Mouse (Mus musculus) megakaryocyte, embryonic 14.5 days (primary cell): Measurements from ENCODE around the gene Glrp1. TPM values are rescaled to one million over a fixed set of nuclear protein-coding genes. Genes with fewer than 3 reads are reported as not detected.

Experiments used
- H3K27me3 ChIP-seq: replicated peaks from 2 replicates; pipeline ENCODE3; 2012; ENCODE audit warnings: inconsistent platforms
- H3K36me3 ChIP-seq: replicated peaks from 2 replicates; pipeline ENCODE3; 2012; ENCODE audit warnings: low read length, inconsistent platforms, mixed read lengths
- H3K4me1 ChIP-seq: 2 replicates; pipeline ENCODE4 v1.6.1; 2012; ENCODE audit warnings: inconsistent platforms
- H3K4me3 ChIP-seq: replicated peaks from 2 replicates; pipeline ENCODE3; 2012; ENCODE audit warnings: moderate library complexity, mild to moderate bottlenecking, inconsistent platforms
- H3K9me3 ChIP-seq: 2 replicates; pipeline ENCODE4 v1.6.1; 2012; ENCODE audit warnings: inconsistent platforms
- FLI1 ChIP-seq: IDR thresholded peaks from 2 replicates; pipeline ENCODE4 v1.6.1; 2012; ENCODE audit warnings: low read length, inconsistent platforms, mixed read lengths
- GATA1 ChIP-seq: IDR thresholded peaks from 3 replicates; pipeline ENCODE4 v1.6.1; 2012; ENCODE audit warnings: mixed read lengths, low read length, inconsistent platforms, borderline replicate concordance
- polyA plus RNA-seq: library from polyadenylated mRNA; stranded (reverse); fragments of >175 nt; gene quantifications from 2 replicates; pipeline ENCODE4 v1.2.3, GENCODE M21; 2012; ENCODE audit warnings: low replicate concordance; ENCODE audit not compliant: insufficient read depth

Glrp1 gene
- polyA plus RNA-seq, 1 experiment = not detected

DNA sequence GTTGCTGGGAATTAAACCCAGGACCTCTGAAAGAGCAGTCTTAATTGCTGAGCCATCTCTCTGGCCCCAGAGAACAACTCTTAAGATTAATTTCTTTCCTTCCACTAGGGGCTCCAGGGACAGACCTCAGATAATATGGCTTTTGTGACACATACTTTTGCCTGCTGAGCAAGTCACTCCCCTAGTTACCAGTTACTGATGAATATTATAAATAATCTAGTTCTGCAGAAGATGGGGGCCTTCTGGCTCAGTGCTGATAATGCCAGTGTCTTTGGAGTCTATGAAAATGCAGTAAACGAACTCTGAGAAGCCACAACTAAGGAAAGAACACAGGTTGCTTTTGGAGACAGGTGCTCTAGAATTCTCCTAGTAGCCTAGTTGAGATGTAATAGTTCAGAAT, 26.4 kb upstream of the Glrp1 start:
- Histone ChIP-seq H3K4me3 (no peak overlapping the region), H3K4me1 (no peaks in the 10 kb centered on the region)
- TF ChIP-seq FLI1 (no peak), GATA1 (no peak)

GRCm38 (mm10) chr1:88534091-88534490, 24.2 kb upstream of the Glrp1 start:
- no peaks in the 10 kb centered on the region for H3K36me3 ChIP-seq
- H3K4me3 ChIP-seq = no peak overlapping the region
- no peak for TF ChIP-seq GATA1
- TF ChIP-seq FLI1 = no peak
- no peaks in the 10 kb centered on the region for H3K4me1 ChIP-seq
- peaks cover 10% of the 10 kb centered on the region for H3K27me3 ChIP-seq
- peaks cover 2% of the 10 kb centered on the region for H3K9me3 ChIP-seq

More for the DNA sequence above, 26.4 kb upstream of the Glrp1 start:
- no peaks in the 10 kb centered on the region for H3K36me3 ChIP-seq
- H3K27me3 ChIP-seq = peaks cover 13% of the 10 kb centered on the region
- H3K9me3 ChIP-seq = no peaks in the 10 kb centered on the region

DNA sequence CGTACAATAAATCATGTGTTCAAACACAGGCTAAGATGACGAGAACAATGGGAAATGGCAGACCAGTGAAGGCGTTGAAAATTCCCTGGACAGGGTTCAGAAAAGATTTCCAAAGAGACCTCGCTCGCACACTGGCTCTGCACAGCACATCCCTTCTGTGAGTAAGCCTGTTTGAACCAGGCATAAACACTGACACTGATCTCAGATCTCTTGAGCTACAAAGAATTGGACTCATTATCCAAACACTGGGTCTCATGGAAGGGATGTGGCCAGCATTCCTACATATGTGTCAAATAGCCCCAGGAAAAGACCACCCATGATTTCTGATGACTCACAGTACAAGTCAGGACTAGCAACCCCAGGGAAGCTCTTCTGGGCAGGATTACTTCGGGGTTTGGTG, 16.3 kb upstream of the Glrp1 start:
- Histone ChIP-seq H3K9me3 (peaks cover 14% of the 10 kb centered on the region), H3K4me1 (no peaks in the 10 kb centered on the region), H3K36me3 (no peaks in the 10 kb centered on the region), H3K4me3 (no peak overlapping the region), H3K27me3 (peaks cover 30% of the 10 kb centered on the region)
- TF ChIP-seq GATA1 (no peak), FLI1 (no peak)

- Histone ChIP-seq H3K9me3 (peaks cover 14% of the 10 kb centered on the region), H3K4me1 (no peaks in the 10 kb centered on the region)
Measured at GRCm38 (mm10) chr1:88525622-88526021, 15.8 kb upstream of the Glrp1 start.

DNA sequence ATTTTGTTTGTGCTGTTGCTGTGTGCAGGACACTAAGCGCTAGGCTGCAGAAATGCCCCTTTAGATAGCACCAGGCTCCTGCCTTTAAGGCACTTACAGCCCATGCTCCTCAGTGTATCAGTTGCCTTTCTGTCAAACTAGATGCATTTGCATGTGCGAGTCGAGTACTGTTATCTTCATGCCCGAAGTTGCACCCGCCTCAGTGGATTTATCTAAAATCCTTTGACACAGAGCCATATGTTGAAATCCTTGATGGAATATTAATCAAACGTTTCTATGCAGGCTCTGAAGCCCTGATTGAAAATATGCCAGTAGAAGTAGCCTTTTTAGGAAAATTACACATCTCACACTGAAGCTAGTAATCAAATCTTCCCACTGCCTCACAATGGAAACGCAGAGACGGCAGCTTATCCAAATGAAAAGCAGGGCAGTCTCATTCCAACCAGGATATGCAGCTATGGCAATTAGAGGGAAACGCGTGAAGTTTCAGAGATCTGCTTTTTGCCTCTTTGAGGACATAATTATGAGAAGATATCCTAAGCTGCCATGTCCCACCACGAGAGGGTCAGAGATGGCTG, 11.4 kb upstream of the Glrp1 start:
- no peak for TF ChIP-seq FLI1
- TF ChIP-seq GATA1 = no peak

More at GRCm38 (mm10) chr1:88525622-88526021, 15.8 kb upstream of the Glrp1 start:
- Histone ChIP-seq H3K36me3 (no peaks in the 10 kb centered on the region), H3K4me3 (no peak overlapping the region), H3K27me3 (peaks cover 32% of the 10 kb centered on the region)
- TF ChIP-seq GATA1 = no peak
- no peak for TF ChIP-seq FLI1

DNA sequence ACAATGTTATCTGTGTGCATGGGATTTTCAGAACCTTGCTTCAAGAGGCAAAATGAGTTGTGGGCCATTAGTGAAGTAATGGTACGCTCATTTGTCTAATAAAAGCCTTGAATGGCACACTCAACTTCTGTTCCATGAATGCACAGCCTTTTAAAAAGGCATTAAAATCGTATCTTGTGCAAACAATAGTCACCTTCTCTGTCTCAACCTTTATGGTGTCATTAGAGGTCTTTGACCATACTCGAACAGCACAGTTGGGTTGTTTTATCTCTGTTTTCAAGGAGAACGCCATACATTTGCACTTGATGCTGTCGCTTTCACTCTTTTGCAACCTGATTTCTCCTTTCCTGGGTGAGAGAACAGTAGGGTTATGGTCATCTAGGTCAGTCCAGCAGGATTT, 3.7 kb upstream of the Glrp1 start:
- peaks cover 22% of the 10 kb centered on the region for H3K27me3 ChIP-seq

More for the DNA sequence above, 11.4 kb upstream of the Glrp1 start:
- H3K4me3 ChIP-seq = no peak overlapping the region
- H3K36me3 ChIP-seq = no peaks in the 10 kb centered on the region
- no peaks in the 10 kb centered on the region for H3K4me1 ChIP-seq
- no peaks in the 10 kb centered on the region for H3K9me3 ChIP-seq
- H3K27me3 ChIP-seq = peaks cover 25% of the 10 kb centered on the region

GRCm38 (mm10) chr1:88507886-88508285, 2.0 kb downstream of the Glrp1 start:
- no peaks in the 10 kb centered on the region for H3K9me3 ChIP-seq
- H3K4me1 ChIP-seq = no peaks in the 10 kb centered on the region; the same call in 1 of the 2 replicates
- no peak overlapping the region for H3K4me3 ChIP-seq
- TF ChIP-seq FLI1 = no peak
- TF ChIP-seq GATA1 = no peak
- H3K27me3 ChIP-seq = peaks cover 19% of the 10 kb centered on the region
- H3K36me3 ChIP-seq = no peaks in the 10 kb centered on the region

More for the DNA sequence above, 3.7 kb upstream of the Glrp1 start:
- no peaks in the 10 kb centered on the region for H3K9me3 ChIP-seq
- TF ChIP-seq GATA1 (no peak), FLI1 (no peak)
- H3K36me3 ChIP-seq = no peaks in the 10 kb centered on the region
- no peak overlapping the region for H3K4me3 ChIP-seq
- no peaks in the 10 kb centered on the region for H3K4me1 ChIP-seq

- no peaks in the 10 kb centered on the region for H3K9me3 ChIP-seq
- TF ChIP-seq GATA1 = no peak
- no peak for TF ChIP-seq FLI1
Measured at GRCm38 (mm10) chr1:88507214-88507613, 2.7 kb downstream of the Glrp1 start.

DNA sequence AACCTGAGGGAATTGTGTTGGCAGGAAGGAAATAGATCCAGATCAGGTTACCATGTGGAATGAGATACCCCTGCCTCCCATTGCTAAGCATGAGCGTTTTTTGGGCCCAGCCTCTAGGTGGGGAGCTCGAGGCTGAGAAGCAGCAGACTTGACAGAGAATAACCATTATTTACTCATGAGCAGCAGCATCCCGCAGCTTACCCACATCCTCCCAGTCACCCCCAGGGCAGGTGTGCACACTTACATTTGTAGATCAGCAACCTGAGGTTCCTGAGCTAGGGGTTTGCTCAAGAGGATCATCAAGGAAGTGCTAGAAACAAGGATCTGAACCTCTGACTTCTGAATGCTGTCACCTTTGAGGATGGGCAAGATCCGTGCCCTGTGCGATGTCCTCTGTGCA, 3.5 kb downstream of the Glrp1 start:
- Histone ChIP-seq H3K36me3 (no peaks in the 10 kb centered on the region), H3K4me1 (no peaks in the 10 kb centered on the region; the same call in 1 of the 2 replicates), H3K4me3 (no peak overlapping the region), H3K27me3 (peaks cover 18% of the 10 kb centered on the region), H3K9me3 (no peaks in the 10 kb centered on the region)
- TF ChIP-seq FLI1 (no peak), GATA1 (no peak)

More at GRCm38 (mm10) chr1:88507214-88507613, 2.7 kb downstream of the Glrp1 start:
- peaks cover 21% of the 10 kb centered on the region for H3K27me3 ChIP-seq
- H3K4me3 ChIP-seq = no peak overlapping the region
- H3K36me3 ChIP-seq = no peaks in the 10 kb centered on the region
- H3K4me1 ChIP-seq = no peaks in the 10 kb centered on the region; the same call in 1 of the 2 replicates

DNA sequence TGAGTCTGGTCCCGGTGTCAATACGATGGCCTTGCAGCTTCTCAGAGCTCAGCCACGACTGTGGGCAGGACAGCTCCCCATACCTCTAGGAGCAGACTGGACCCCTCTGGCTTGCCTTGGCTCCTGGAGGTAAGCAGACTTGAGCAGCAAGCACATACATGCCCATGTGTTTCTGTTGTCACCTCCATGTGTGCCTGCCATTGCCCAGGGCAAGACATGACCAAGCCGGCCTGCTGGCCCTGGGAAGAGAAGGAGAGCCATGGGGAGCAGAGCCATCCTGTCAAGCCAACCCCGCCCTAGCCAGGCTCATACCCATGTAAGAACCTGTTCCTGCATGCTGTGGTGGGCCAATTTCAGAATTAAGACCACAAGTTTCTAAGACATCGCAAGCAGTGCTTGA, 4.2 kb downstream of the Glrp1 start:
- Histone ChIP-seq H3K27me3 (peaks cover 20% of the 10 kb centered on the region), H3K4me1 (no peaks in the 10 kb centered on the region; the same call in 1 of the 2 replicates), H3K36me3 (no peaks in the 10 kb centered on the region), H3K4me3 (no peak overlapping the region), H3K9me3 (no peaks in the 10 kb centered on the region)
- TF ChIP-seq FLI1 (no peak), GATA1 (no peak)

DNA sequence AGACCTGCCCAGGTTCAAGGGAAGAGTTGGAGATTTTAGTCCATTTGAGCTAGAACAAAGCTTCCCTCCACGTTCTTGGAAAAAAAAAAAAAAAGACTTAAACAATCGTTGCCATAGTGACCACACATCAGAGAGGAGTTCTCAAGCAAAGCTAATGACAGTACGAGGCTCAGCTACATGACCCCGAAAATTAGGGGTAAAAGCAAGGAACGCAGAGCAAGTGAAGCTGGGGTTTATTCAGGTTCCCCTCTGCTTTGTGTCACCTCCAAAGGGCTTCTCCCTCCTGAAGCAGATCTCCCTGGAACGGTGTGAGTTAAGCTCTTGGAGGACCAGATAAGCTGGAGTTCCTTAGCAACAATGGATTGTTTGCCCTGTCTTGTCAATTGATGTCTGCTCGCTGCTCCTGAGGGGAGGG, 5.3 kb downstream of the Glrp1 start:
- TF ChIP-seq FLI1 = no peak
- no peak for TF ChIP-seq GATA1
- no peaks in the 10 kb centered on the region; the same call in 1 of the 2 replicates for H3K4me1 ChIP-seq
- H3K36me3 ChIP-seq = no peaks in the 10 kb centered on the region
- peaks cover 20% of the 10 kb centered on the region for H3K27me3 ChIP-seq
- no peaks in the 10 kb centered on the region for H3K9me3 ChIP-seq
- no peak overlapping the region for H3K4me3 ChIP-seq
